Mouse (Mus musculus): ENCODE measurements around the gene Plpp4.

Gene Plpp4

GRCm38 (mm10) chr7:129301622-129302021, 44.8 kb downstream of the Plpp4 start:
- DNase-seq (ENCODE audit: low spot score) = no peak

GRCm38 (mm10) chr7:129303356-129303755, 46.5 kb downstream of the Plpp4 start:
- DNase-seq (ENCODE audit: low spot score) = no peak

GRCm38 (mm10) chr7:129307042-129307825, 50.4 kb downstream of the Plpp4 start:
- peak; percentile 21 for DNase-seq (ENCODE audit: low spot score)

GRCm38 (mm10) chr7:129308661-129309060, 51.8 kb downstream of the Plpp4 start:
- DNase-seq (ENCODE audit: low spot score) = no peak

- no peak for DNase-seq (ENCODE audit: low spot score)
Observed at GRCm38 (mm10) chr7:129312521-129312920, 55.7 kb downstream of the Plpp4 start.

GRCm38 (mm10) chr7:129313969-129314368, 57.1 kb downstream of the Plpp4 start:
- DNase-seq (ENCODE audit: low spot score) = no peak

GRCm38 (mm10) chr7:129340096-129340495, 83.3 kb downstream of the Plpp4 start:
- DNase-seq (ENCODE audit: low spot score) = no peak

GRCm38 (mm10) chr7:129355561-129355960, 98.7 kb downstream of the Plpp4 start:
- DNase-seq (ENCODE audit: low spot score) = no peak

GRCm38 (mm10) chr7:129375306-129375705, 118.5 kb downstream of the Plpp4 start:
- peak; percentile 55 for DNase-seq (ENCODE audit: low spot score)

- no peak for DNase-seq (ENCODE audit: low spot score)
Observed at GRCm38 (mm10) chr7:129385149-129385548, 128.3 kb downstream of the Plpp4 start.

GRCm38 (mm10) chr7:129392835-129393489, 136.1 kb downstream of the Plpp4 start:
- no peak for DNase-seq (ENCODE audit: low spot score)

- no peak for DNase-seq (ENCODE audit: low spot score)
Observed at GRCm38 (mm10) chr7:129396561-129396960, 139.7 kb downstream of the Plpp4 start.

- no peak for DNase-seq (ENCODE audit: low spot score)
Observed at GRCm38 (mm10) chr7:129399071-129399470, 142.2 kb downstream of the Plpp4 start.

- DNase-seq (ENCODE audit: low spot score) = no peak
Observed at GRCm38 (mm10) chr7:129402695-129403364, 146.0 kb downstream of the Plpp4 start.

- no peak for DNase-seq (ENCODE audit: low spot score)
Observed at GRCm38 (mm10) chr7:129406069-129406468, 149.2 kb downstream of the Plpp4 start.

GRCm38 (mm10) chr7:129412695-129413094, 155.9 kb downstream of the Plpp4 start:
- DNase-seq (ENCODE audit: low spot score) = no peak

GRCm38 (mm10) chr7:129415179-129415578, 158.3 kb downstream of the Plpp4 start:
- no peak for DNase-seq (ENCODE audit: low spot score)

- DNase-seq (ENCODE audit: low spot score) = no peak
Observed at GRCm38 (mm10) chr7:129421181-129421580, 164.3 kb downstream of the Plpp4 start.

- DNase-seq (ENCODE audit: low spot score) = no peak
Observed at GRCm38 (mm10) chr7:129425554-129425953, 168.7 kb downstream of the Plpp4 start.

- no peak for DNase-seq (ENCODE audit: low spot score)
Observed at GRCm38 (mm10) chr7:129428794-129429193, 172.0 kb downstream of the Plpp4 start.

- no peak for DNase-seq (ENCODE audit: low spot score)
Observed at GRCm38 (mm10) chr7:129429903-129430302, 173.1 kb downstream of the Plpp4 start.
